Mouse (Mus musculus) central nervous system, embryonic 18 days (tissue): ENCODE results near the gene Olfr1441. TPM values are rescaled to one million over a fixed set of nuclear protein-coding genes. Genes with fewer than 3 reads are reported as not detected.

Experiments
- polyA plus RNA-seq: library from polyadenylated mRNA; depleted of rRNA; stranded (reverse); fragments of >200 nt; gene quantifications from 2 replicates; pipeline ENCODE4 v1.2.3, GENCODE M21; 2012; rRNA removed

Olfr1441 gene
- not detected in 2 replicates for polyA plus RNA-seq

DNA sequence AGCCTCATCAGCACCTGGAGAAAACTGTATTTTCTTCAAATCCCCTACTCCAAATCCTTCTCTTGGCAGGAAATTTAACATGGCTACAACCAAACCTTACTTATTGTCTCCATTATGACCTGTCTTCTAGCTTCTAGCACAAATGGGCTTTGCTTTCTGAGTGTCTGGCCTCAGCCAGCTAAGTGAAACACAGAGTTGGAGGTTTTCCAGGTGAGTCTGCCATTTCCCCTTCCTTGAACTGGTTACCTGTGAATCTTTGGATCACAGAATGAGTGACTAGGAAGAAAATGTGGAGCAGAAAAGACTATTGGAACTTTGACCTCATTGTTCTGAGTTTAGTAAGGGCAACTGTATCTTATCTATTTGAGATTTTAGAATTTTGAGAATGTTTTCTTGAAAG, at the start of gene Olfr1441:
TSS of gene Olfr1441 (plus strand) at position 73 of the 400 bp plus-strand sequence.

GRCm38 (mm10) chr19:12386979-12387378, 30.3 kb upstream of the Olfr1441 start, which contains the start of gene Olfr1440:
Gene Olfr1440, plus strand, starts transcription at chr19:12387279.

DNA sequence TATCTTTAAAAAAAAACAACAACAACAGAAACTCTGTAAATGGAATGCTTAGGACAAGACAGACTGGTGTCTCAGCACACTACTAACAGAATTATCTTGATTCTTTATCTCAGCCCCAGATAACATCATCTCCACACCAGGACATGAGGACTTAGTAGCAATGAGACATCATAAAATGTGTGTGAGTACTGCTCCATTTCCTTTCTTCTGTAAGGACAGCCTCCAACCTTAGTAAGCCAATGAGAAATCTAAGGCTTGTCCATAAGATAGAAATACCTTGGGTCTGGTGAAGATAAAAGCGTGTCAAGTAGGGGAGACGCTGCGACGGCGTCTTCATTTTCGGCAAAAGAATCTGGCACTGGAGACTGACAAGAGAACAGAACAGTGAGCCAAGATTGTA, 10.4 kb downstream of the Olfr1441 start, which contains the start of gene Pfpl:
TSS of gene Pfpl (plus strand) at position 301 of the 400 bp plus-strand sequence.

DNA sequence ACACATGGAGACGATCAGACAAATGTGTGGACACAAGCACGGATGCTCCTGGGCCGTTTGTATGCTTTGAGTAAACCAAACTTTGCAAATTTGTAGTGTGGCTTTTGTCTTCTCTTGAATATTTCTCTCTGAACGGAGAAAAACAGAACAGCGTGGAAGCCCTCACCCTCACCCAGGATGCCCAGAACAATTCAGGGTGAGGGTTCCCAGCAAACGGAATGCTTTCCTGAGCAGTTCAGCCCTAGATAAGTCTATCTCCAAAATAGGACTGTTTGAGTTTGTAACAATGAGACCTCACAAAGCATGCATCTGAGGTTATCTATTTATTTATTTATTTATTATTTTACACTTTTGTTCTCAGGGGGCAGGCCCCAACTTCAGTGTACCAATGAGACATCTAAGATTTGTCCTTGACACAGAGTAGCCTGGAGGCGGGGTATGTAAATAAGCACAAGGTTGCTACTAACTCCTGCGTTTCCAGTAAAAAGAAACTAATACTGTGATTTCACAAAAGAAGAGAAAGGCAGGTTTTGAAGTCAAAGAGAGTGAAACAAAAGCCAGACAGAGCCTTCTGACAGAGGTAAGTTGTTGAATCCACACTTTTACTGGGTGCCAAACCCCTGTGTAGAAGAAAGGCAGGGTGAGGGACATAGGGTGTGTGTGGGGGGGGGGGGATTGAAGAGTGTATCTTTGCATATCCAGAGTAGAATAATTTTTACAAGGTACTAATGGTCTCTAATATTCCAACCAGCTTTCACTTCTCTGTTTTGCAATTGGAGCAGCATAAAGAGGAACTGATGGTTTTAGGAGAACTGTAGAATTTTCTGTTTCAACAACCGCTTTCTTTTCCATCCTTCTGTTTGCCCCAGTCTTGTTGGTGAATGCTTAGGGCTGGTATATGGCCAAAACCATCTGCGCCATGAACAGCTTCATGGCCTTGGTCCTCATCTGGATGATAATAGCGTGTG, 43.3 kb downstream of the Olfr1441 start, which contains the start of gene Mpeg1:
TSS of gene Mpeg1 (plus strand) at position 498 of the 968 bp plus-strand sequence.

Other genes starting within 250 kb of the Olfr1441 start
- not detected in 2 replicates for gene Olfr1555-ps1, start 247.3 kb upstream of the Olfr1441 start, polyA plus RNA-seq
- not detected in 2 replicates for gene Olfr1431, start 216.8 kb upstream of the Olfr1441 start, polyA plus RNA-seq
- not detected in 2 replicates for gene Olfr1432, start 184.8 kb upstream of the Olfr1441 start, polyA plus RNA-seq
- not detected in 2 replicates for gene Olfr262, start 175.8 kb upstream of the Olfr1441 start, polyA plus RNA-seq
- gene Olfr235, start 156.4 kb upstream of the Olfr1441 start, polyA plus RNA-seq: not detected in 2 replicates
- not detected in 2 replicates for gene Olfr1434, start 137.6 kb upstream of the Olfr1441 start, polyA plus RNA-seq
- gene Olfr1436, start 118.3 kb upstream of the Olfr1441 start, polyA plus RNA-seq: not detected in 2 replicates
- not detected in 2 replicates for gene Olfr1437, start 92.3 kb upstream of the Olfr1441 start, polyA plus RNA-seq
- not detected in 2 replicates for gene Olfr1438-ps1, start 81.5 kb upstream of the Olfr1441 start, polyA plus RNA-seq
- gene Olfr1440, start 30.2 kb upstream of the Olfr1441 start, polyA plus RNA-seq: not detected in 2 replicates
- 0.01 TPM in 2 replicates for gene Pfpl, start 10.5 kb downstream of the Olfr1441 start, polyA plus RNA-seq
- gene Mpeg1, start 43.3 kb downstream of the Olfr1441 start, polyA plus RNA-seq: 2.0 and 2.1 TPM in 2 replicates
- 37.1 and 38.0 TPM in 2 replicates for gene Dtx4, start 84.0 kb downstream of the Olfr1441 start, polyA plus RNA-seq
- gene Fam111a, start 128.3 kb downstream of the Olfr1441 start, polyA plus RNA-seq: 4.8 and 5.7 TPM in 2 replicates
- 0.17 and 0.25 TPM in 2 replicates for gene Gm4952, start 182.5 kb downstream of the Olfr1441 start, polyA plus RNA-seq
- not detected in 2 replicates for gene Glyat, start 215.9 kb downstream of the Olfr1441 start, polyA plus RNA-seq